Mouse (Mus musculus): ENCODE data around the gene Olfr58.
A peak's percentile ranks its signal among the peaks of the same experiment; 100 is the strongest.
"Not testable (repeated sequence)": the region's sequence is repeated elsewhere in the genome, so short reads cannot be mapped to it uniquely, and the experiment has no call there.

Gene Olfr58

DNA sequence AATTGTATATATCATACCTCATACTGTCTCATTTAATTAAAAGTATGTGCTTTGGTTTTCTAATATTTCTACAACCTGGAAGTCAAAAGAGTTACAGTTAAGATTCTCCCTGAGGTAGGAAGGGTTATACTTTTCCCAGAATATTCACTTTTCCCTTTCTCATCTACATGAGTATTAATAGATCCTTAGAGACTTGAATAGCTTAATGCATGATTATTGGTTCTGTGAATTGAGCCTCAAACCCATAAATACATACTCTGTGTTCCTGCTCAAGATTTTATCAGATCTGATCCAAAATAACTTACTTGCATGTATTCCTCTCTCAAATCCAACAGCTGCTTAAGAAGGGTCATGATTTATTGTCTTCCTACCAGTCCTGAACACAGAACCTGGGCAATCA, at the start of gene Olfr58:
TSS of gene Olfr58 (plus strand) at position 301 of the 400 bp plus-strand sequence.
- DNase-seq (ENCODE audit: extremely low read depth, low read depth), result no peak

DNA sequence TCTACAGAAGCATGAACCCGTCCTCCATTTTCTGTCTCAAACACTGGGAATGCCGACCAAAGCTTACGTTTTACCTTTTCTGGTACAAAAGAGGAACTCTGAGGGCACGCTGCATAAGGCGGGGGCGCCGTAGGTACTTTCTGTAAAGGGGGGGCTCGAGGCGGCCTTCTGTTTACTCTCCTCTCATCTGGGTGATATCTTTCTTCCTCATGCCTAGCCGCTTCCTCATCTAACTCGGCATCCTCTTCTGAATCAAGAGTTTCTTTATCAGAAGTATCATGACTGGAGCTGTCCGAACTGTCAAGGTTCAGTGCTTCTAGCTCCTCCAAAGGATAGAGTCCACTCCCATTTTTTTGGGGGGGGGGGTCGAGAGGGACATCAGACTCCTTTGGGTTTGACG, 10.9 kb upstream of the Olfr58 start:
- DNase-seq (ENCODE audit: extremely low read depth, low read depth), result no peak

DNA sequence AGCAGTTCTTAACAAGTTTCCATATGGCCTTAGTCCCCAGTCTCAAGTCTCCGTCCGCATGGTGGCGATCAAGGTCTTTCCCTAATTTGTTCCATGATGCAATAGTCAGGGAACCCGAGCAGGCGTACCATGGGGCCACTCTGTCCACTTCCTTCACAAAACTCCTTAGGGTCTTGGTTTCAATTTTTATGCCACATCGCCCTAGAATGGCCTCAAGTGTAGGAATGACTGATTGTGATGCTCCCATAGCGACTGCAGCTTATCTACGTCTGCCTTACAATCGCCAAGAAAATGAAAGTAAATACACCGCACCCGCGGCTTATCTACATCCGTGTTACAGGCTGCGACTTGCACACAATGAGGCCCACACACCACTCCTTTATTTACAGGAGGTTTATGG, 10.4 kb upstream of the Olfr58 start:
- peak; percentile 6 for DNase-seq (ENCODE audit: extremely low read depth, low read depth)

DNA sequence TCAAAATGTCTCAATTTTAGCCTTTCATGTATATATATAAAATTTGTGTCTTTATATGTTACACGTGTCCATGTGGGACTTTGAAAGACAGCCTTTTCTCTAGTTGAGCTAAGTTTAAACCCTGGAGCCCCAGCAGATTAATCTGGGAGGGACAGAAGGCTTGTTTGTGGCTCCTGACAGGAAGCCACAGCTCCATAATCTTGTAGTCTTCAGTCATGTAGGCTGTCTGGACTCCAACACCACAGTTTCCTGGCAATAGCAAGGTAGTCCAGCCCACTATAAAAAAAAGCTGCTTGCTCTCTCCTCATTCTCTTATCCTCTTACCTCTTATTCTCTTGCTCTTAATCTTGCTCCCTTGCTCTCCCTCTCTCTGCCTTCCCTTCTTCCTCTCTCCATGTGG, 22.9 kb downstream of the Olfr58 start:
- no peak for DNase-seq (ENCODE audit: extremely low read depth, low read depth)

DNA sequence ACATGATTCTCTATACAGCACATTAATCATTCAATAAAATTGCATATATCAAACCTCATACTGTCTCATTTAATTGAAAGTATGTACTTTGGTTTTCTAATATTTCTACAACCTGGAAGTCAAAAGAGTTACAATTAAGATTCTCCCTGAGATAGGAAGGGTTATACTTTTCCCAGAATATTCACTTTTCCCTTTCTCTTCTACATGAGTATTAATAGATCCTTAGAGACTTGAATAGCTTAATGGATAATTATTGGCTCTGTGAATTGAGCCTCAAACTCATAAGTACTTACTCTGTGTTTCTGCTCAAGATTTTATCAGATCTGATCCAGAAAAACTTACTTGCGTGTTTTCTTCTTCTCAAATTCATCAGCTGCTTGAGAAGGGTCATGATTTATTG, 24.5 kb downstream of the Olfr58 start, which contains the start of gene Olfr859:
TSS of gene Olfr859 (plus strand) at position 301 of the 400 bp plus-strand sequence.
- not testable (repeated sequence) for DNase-seq (ENCODE audit: extremely low read depth, low read depth)
